Mouse (Mus musculus) urinary bladder, postnatal 10 days (tissue): ENCODE data around the gene Nptxr.
"Not testable (repeated sequence)": the region's sequence is repeated elsewhere in the genome, so short reads cannot be mapped to it uniquely, and the experiment has no call there.

Experiments
- DNase-seq: peaks from one replicate; pipeline ENCODE4 v3.0.0; 2022; ENCODE audit warnings: low spot score

The Nptxr gene

GRCm38 (mm10) chr15:79822265-79823199 lies 18.0 kb upstream of the Nptxr start:
- DNase-seq: no peak

- DNase-seq: no peak
Measured at GRCm38 (mm10) chr15:79818325-79818724, 13.8 kb upstream of the Nptxr start.

- no peak for DNase-seq
Measured at GRCm38 (mm10) chr15:79813666-79814258, 9.2 kb upstream of the Nptxr start.

- DNase-seq: not testable (repeated sequence)
Measured at GRCm38 (mm10) chr15:79812840-79813239, 8.3 kb upstream of the Nptxr start.

- DNase-seq: no peak
Measured at GRCm38 (mm10) chr15:79810997-79811396, 6.4 kb upstream of the Nptxr start.

GRCm38 (mm10) chr15:79810061-79810460 lies 5.5 kb upstream of the Nptxr start:
- no peak for DNase-seq

GRCm38 (mm10) chr15:79808658-79809057 lies 4.1 kb upstream of the Nptxr start:
- no peak for DNase-seq

GRCm38 (mm10) chr15:79808114-79808513 lies 3.5 kb upstream of the Nptxr start:
- no peak for DNase-seq

GRCm38 (mm10) chr15:79807050-79807449 lies 2.5 kb upstream of the Nptxr start:
- no peak for DNase-seq

GRCm38 (mm10) chr15:79805246-79805645 lies 680 bp upstream of the Nptxr start:
- no peak for DNase-seq

GRCm38 (mm10) chr15:79803533-79804351 lies 824 bp downstream of the Nptxr start:
- no peak for DNase-seq

- no peak for DNase-seq
Measured at GRCm38 (mm10) chr15:79802304-79802703, 2.3 kb downstream of the Nptxr start.

- no peak for DNase-seq
Measured at GRCm38 (mm10) chr15:79801646-79802045, 2.9 kb downstream of the Nptxr start.

- no peak for DNase-seq
Measured at GRCm38 (mm10) chr15:79800701-79801100, 3.9 kb downstream of the Nptxr start.

- DNase-seq: no peak
Measured at GRCm38 (mm10) chr15:79798591-79798990, 6.0 kb downstream of the Nptxr start.

GRCm38 (mm10) chr15:79797680-79798079 lies 6.9 kb downstream of the Nptxr start:
- no peak for DNase-seq

- no peak for DNase-seq
Measured at GRCm38 (mm10) chr15:79797096-79797495, 7.5 kb downstream of the Nptxr start.

GRCm38 (mm10) chr15:79796256-79796655 lies 8.3 kb downstream of the Nptxr start:
- no peak for DNase-seq

- no peak for DNase-seq
Measured at GRCm38 (mm10) chr15:79794173-79794572, 10.4 kb downstream of the Nptxr start.

- no peak for DNase-seq
Measured at GRCm38 (mm10) chr15:79793076-79793475, 11.5 kb downstream of the Nptxr start.

- no peak for DNase-seq
Measured at GRCm38 (mm10) chr15:79792455-79792854, 12.1 kb downstream of the Nptxr start.

GRCm38 (mm10) chr15:79791502-79791901 lies 13.1 kb downstream of the Nptxr start:
- DNase-seq: no peak

GRCm38 (mm10) chr15:79790905-79791304 lies 13.7 kb downstream of the Nptxr start:
- no peak for DNase-seq
